Mouse (Mus musculus) cortical plate, adult 2 months (tissue): Measurements from ENCODE around the gene Fam69a. TPM values are rescaled to one million over a fixed set of nuclear protein-coding genes. Genes with fewer than 3 reads are reported as not detected.
"Not testable (repeated sequence)": the region's sequence is repeated elsewhere in the genome, so short reads cannot be mapped to it uniquely, and the experiment has no call there.

ENCODE experiments used
- H3K27ac ChIP-seq: fragments of 200-500 bp; 2 replicates; pipeline ENCODE4 v1.5.1; 2012; ENCODE audit warnings: low read length, control low read depth, inconsistent platforms; ENCODE audit not compliant: insufficient read depth
- H3K4me1 ChIP-seq: fragments of 200-500 bp; 2 replicates; pipeline ENCODE4 v1.6.1; 2011; ENCODE audit warnings: low read length; ENCODE audit not compliant: control insufficient read depth, insufficient read depth
- H3K4me3 ChIP-seq: fragments of 200-500 bp; 2 replicates; pipeline ENCODE4 v1.5.1; 2011; ENCODE audit warnings: mild to moderate bottlenecking, low read length, control low read depth; ENCODE audit not compliant: insufficient read depth
- CTCF ChIP-seq: fragments of 200-500 bp; IDR thresholded peaks from 2 replicates; pipeline ENCODE4 v1.5.1; 2011; ENCODE audit warnings: mild to moderate bottlenecking, control low read depth, low read length; ENCODE audit not compliant: insufficient read depth; ENCODE audit errors: extremely low read depth
- POLR2A ChIP-seq: fragments of 200-500 bp; IDR thresholded peaks from 2 replicates; pipeline ENCODE4 v1.6.1; 2011; ENCODE audit warnings: mild to moderate bottlenecking, low read length, control low read depth; ENCODE audit not compliant: insufficient read depth; ENCODE audit errors: extremely low read depth
- polyA plus RNA-seq: library from polyadenylated mRNA; depleted of rRNA; stranded (reverse); fragments of >200 nt; gene quantifications from 2 replicates; pipeline ENCODE4 v1.2.3, GENCODE M21; 2012; rRNA removed

Gene Fam69a
- polyA plus RNA-seq: 17.3 and 19.7 TPM in 2 replicates

DNA sequence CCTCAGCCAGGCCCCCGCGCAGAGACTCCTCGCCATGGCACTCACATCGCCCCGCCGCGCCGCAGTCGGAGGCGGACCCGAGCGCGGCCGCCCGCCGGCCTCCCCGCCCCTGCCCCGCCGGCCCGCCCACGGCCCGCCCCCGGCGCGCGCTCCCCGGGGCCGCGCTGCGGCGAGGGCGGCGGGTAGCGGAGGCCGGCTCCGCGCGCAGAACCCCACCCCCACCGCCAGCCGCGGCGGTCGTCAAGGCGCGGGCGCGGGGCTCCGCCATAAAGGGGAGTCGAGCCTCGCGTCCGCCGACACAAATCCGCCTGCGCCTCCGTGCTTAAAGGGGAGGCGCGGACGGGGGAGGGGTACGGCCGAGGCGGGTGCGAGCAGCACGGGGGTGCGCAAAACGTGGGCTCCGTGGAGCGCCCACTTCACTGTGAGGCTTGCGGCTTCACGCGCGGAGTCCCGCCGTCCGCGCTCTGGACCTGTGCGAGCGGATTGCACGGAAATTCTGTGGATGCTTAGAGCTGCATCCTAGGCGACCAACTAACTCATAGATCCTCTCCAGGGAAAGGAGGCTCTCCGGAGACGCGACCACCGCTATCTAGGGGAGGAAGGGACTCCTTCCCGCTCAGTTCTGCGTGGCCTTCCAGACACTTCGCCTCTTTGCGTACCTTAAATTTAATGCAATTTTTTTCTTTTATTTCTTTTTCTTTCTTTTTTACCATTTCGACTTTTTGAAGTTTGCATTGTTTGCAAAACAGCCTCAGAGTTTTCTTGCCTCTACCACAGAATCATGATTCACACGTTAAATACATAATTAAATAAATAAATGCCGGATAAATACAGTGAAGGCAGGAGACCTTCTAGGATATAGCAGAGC is at the start of gene Fam69a:
Gene Fam69a (minus strand): TSS at position 119 of the 868 bp plus-strand sequence.
- Histone ChIP-seq H3K4me1 (0 out of 2 replicates have a peak, but pooled peaks cover 1% of the 10 kb centered on the region), H3K27ac (peak within 1 kb of the TSS; percentile 86), H3K4me3 (peak within 1 kb of the TSS; percentile 76)
- TF ChIP-seq POLR2A: 0 out of 2 replicates have a peak, but pooled peaks have one; percentile 22
- no peak for TF ChIP-seq CTCF

- Histone ChIP-seq H3K27ac (no peak overlapping the region), H3K4me1 (no peaks in the 10 kb centered on the region), H3K4me3 (no peak overlapping the region)
- TF ChIP-seq CTCF: no peak
- TF ChIP-seq POLR2A: no peak
Measured at GRCm38 (mm10) chr5:108035523-108035922, 48.6 kb upstream of the Fam69a start.

DNA sequence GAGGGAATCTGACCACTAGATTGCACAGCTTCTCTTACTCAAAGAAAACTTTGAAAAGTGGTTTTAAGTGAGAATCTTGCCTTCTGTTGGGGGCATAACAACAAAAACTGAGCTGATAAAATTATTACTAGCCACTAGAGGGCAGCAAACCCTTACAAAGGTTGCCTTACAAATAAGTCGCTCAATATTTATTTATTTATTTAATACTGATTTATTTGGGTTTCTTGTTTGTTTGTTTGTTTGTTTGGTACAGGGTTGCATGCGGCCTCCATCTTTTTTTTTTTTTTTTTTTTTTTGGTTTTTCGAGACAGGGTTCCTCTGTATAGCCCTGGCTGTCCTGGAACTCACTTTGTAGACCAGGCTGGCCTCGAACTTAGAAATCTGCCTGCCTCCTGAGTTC is 47.3 kb upstream of the Fam69a start:
- Histone ChIP-seq H3K4me3 (no peak overlapping the region), H3K4me1 (no peaks in the 10 kb centered on the region), H3K27ac (no peak overlapping the region)
- TF ChIP-seq POLR2A (no peak), CTCF (0 out of 2 replicates have a peak, but pooled peaks have one; percentile 11)

DNA sequence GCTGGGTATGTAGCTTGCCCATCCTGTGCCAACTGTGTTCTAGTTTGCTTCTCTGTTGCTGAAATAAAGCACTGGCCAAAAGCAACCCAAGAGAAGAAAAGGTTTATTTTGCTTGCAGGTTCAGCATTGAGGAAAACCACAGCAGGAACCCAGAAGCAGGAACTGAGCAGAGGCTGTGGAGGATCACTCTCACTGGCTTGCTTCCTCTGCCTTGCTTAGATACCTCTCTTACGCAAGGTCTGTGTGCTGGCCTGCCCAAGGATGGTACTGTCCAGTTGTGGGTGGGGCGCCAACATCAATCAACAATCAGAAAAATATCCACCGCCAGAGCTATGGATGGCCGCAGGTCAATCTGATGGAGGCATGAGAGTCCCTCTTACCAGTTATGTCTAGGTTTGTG is 44.4 kb upstream of the Fam69a start:
- Histone ChIP-seq H3K27ac (no peak overlapping the region), H3K4me3 (no peak overlapping the region)
- TF ChIP-seq CTCF (no peak), POLR2A (no peak)

DNA sequence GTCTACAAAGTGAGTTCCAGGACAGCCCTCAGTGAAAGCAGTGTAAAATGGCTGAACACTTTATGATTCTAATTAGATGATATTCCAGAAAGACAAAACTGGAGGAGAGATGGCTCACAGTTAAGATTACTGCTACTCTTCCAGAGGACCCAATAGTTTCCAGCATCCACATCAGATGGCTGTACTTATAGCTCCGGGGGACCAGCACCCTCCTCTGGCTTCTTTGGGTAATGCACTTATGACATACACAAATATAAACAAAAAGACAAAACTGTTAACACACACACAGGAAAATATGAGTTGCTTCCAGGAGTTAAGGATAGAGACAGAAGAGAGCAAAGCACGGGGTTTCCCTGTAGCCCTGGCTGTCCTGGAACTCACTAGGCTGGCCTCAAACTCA is 43.1 kb upstream of the Fam69a start:
- Histone ChIP-seq H3K4me1 (no peaks in the 10 kb centered on the region), H3K27ac (no peak overlapping the region), H3K4me3 (no peak overlapping the region)
- TF ChIP-seq POLR2A (no peak), CTCF (peak; percentile 23; the same call in 1 of the 2 replicates)

More for the DNA sequence above, 44.4 kb upstream of the Fam69a start:
- no peaks in the 10 kb centered on the region for H3K4me1 ChIP-seq

DNA sequence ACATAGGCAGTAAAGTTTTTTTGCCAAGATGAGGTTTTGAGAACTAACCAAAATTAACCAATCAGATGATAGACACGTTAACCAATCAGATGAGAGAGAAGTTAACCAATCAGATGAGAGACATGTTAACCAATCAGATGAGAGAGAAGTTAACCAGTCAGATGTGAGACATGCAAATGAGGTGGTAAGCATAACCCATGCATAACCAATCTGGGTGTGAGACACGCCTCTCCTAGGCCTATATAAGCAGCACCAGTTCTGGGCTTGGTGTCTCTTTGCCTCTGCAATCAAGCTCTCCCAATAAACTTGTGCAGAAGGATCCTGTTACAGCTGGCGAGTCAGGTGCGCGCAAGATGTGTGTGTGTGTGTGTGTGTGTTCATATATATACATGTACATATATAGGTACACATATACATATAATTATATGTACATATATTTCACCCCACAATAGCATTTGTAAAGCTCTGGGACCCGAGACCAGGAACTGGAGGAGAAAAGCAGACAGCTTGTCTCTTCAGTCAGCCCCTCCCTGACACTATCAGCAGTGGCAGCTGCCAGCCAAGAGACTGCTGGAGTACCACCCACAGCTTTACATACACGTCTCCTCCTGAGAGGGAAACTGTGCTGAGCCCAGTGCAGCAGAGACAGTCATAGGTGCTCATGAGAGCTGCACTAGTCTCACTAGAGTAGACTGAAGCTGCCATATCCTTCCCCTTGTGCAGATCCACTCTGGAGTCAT is 42.1 kb upstream of the Fam69a start:
- H3K4me3 ChIP-seq, H3K27ac ChIP-seq: not testable (repeated sequence)

DNA sequence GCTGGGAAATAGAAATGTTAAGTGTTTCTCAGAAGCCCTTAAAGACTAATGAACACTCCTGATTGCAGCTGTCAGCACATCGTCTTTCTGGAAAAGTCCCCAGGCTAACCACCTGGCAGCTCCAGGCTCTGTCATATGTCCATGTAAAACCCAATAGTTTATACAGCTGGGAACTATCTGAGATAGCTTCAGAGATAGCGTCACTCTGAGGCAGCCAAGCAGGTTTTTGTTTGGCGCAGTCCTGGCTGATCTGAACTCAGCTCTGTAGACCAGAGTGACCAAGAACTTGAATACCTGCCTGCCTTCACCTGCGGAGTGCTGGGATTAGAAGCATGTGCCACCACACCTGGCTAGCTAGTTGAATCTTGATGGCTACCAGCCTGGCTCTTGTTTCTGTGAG is 41.3 kb upstream of the Fam69a start:
- TF ChIP-seq POLR2A: no peak
- no peak for TF ChIP-seq CTCF
- Histone ChIP-seq H3K4me3 (no peak overlapping the region), H3K27ac (no peak overlapping the region), H3K4me1 (no peaks in the 10 kb centered on the region)

More for the DNA sequence above, 42.1 kb upstream of the Fam69a start:
- H3K4me1 ChIP-seq: not testable (repeated sequence)

DNA sequence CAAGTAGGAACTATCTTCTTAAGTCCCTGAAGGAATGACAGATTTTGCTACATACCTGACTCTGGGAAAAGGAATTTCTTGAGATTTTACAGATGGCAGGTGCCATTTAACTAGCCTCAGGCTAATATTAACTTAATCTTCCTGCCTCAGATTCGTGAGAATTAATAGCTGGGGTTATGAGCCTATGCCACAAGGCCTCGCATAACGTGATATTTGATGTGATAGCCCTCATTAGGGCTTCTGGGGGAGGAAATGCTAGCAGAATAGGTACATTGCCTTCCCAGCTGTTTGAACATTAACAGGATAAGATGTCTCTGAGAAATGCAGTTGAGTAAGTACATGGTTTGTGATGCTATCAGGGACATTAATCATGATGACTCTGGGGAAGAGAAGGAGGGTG is 34.5 kb upstream of the Fam69a start:
- TF ChIP-seq POLR2A (no peak), CTCF (no peak)
- no peaks in the 10 kb centered on the region for H3K4me1 ChIP-seq
- no peak overlapping the region for H3K4me3 ChIP-seq
- H3K27ac ChIP-seq: no peak overlapping the region

- no peak overlapping the region for H3K27ac ChIP-seq
- no peak for TF ChIP-seq POLR2A
- no peak for TF ChIP-seq CTCF
- no peak overlapping the region for H3K4me3 ChIP-seq
- H3K4me1 ChIP-seq: no peaks in the 10 kb centered on the region
Measured at GRCm38 (mm10) chr5:108019367-108019766, 32.5 kb upstream of the Fam69a start.
